Mouse (Mus musculus): Measurements from ENCODE around the gene Nyx. TPM values are rescaled to one million over a fixed set of nuclear protein-coding genes. Genes with fewer than 3 reads are reported as not detected.

The Nyx gene
- polyA plus RNA-seq (2014; fragmentation: Illumina TruSeq; extraction: RNeasy Lipid Tissue Mini Kit (QIAGEN cat#74804); ENCODE audit: low replicate concordance), result 0.78 TPM

DNA sequence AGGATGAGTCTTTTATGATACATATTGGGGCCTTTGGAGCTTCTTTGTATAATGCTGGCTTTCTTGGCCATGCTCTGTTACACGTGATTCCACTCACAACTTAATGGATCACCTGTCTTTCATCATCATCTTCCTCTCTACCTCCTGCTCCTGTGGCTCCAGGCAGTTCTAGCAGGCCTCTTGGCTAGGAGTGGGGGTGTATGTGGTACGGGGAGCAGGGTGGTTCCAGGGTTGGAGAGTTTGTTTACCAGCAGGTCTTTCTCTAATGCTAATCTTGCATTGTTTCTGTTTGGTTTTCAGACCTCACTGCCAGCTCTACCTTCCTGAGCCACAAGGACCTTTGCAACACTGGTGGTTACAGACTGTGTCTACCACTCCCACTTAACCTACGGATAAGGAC lies at the start of gene Nyx:
Nyx (plus strand) TSS at position 301 of the 400 bp plus-strand sequence.

Other genes with a start within 250 kb of the Nyx start
- gene Ddx3x, start 185.1 kb upstream of the Nyx start, polyA plus RNA-seq (2014; fragmentation: Illumina TruSeq; extraction: RNeasy Lipid Tissue Mini Kit (QIAGEN cat#74804); ENCODE audit: low replicate concordance), result 795 TPM
- 13.1 TPM for gene Gpr34, start 166.0 kb downstream of the Nyx start, polyA plus RNA-seq (2014; fragmentation: Illumina TruSeq; extraction: RNeasy Lipid Tissue Mini Kit (QIAGEN cat#74804); ENCODE audit: low replicate concordance)
- gene Gpr82, start 195.3 kb downstream of the Nyx start, polyA plus RNA-seq (2014; fragmentation: Illumina TruSeq; extraction: RNeasy Lipid Tissue Mini Kit (QIAGEN cat#74804); ENCODE audit: low replicate concordance), result 2.5 TPM

All from small intestine, adult 10 weeks (tissue).